Mouse (Mus musculus): ENCODE results near the gene Astn2.

DNA sequence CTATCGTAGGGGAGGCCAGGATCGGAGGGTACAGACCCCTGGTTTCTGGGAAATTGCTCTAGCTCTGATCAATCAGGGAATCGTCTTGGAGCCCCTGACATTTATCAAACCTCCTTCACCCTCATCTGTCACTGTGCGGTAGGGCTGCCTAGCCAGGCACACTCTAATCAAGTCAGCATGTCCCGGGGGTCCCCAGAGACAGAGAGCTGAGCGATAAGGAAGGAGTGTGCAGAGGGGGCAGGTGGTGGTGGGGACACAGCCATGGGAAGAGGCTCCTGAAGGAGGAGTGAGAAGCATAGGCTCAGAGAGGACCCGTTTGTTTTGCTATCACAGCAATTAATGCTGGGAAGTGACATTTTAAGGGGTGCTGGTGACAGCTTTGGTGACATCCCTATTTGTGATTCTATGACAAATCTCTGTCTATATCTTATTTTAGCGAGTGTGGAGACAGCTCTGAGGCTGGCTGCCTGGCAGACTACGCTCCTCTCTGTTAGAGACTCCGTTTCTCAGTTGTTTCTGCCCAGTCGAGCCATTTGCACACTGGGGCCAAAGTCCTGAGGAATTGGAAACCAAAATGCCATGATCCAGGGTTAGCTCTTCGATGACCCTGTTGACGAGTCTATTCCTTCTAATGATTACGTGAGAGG, 228.4 kb downstream of the Astn2 start:
- TF ChIP-seq CTCF (conservative IDR thresholded peaks at IDR 0.05; ENCODE audit: low read length) (no peak), POU5F1 (IDR thresholded peaks at IDR 0.05; ENCODE audit: borderline replicate concordance, low read length) (no peak)

All from E14TG2a.4 (cell line).